Comparison of ENCODE assay signal across 25 mouse cellular contexts in the genomic region with DNA sequence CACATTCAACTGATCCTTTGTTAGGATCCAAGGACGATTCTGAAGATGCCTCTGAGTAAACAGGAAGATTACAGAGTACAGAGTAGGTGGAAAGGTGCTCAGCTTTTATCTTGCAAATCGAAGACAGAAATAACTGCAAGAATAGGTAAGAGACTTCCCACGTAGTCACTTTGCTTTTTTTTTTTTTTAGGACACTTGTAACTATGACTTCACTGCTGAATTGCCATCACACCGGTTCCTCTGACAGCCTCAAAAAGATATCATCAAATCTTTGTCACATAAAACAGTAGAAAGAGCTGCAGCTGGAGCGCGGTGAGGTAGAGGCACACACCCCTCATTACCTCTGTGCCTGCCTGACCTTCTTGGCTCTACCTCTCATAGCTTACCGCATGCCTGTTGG.
A peak's percentile ranks its signal among the peaks of the same experiment; 100 is the strongest.
DNase-seq lines count a peak whose midpoint lies in the region; ATAC-seq and TF ChIP-seq lines count a peak whose summit lies in the region.
"Had no signal": no experiment of that assay in that cellular context is flagged by ENCODE, and none has a peak within 500 bp of the region (broad histone marks: within the 10 kb centered on the region; RNA-seq: fewer than 3 reads in every experiment).

No protein-coding gene starts in this region.

- peak overlapping the region; percentile 51; the same call in 1 of the 2 replicates for H3K4me2 ChIP-seq in liver, embryonic 13.5 days
- no peak overlapping the region for H3K4me2 ChIP-seq in liver, embryonic 11.5 days
- H3K4me2 ChIP-seq: embryonic facial prominence, embryonic 12.5 days; heart, embryonic 13.5 days; hindbrain, embryonic 12.5 days; limb, embryonic 15.5 days; midbrain, embryonic 11.5 days had no signal

- WGBS in liver, embryonic 13.5 days (ENCODE audit: insufficient replicate concordance): 71% methylated on average over 7 of the region's 7 CpGs
- 77% methylated on average over 7 of the region's 7 CpGs for WGBS in liver, embryonic 11.5 days

- 0 out of 2 replicates have a peak, but pooled peaks have one; percentile 10 for TF ChIP-seq EP300 in ES-Bruce4 (IDR thresholded peaks at IDR 0.05; ENCODE audit: insufficient read depth, low read depth, low read length)

- TF ChIP-seq CTCF in ES-Bruce4 (IDR thresholded peaks at IDR 0.05; ENCODE audit: low read depth, low read length): no peak

- H3K4me3 ChIP-seq in liver, embryonic 13.5 days (replicated peaks): no peak overlapping the region
- no peak overlapping the region for H3K4me3 ChIP-seq in liver, embryonic 11.5 days (ENCODE audit: low read depth, low read length)
- no peak overlapping the region for H3K4me3 ChIP-seq in ES-Bruce4 (ENCODE audit: low read depth, low read length)
- H3K4me3 ChIP-seq: embryonic facial prominence, embryonic 12.5 days; heart, embryonic 13.5 days; hindbrain, embryonic 12.5 days; limb, embryonic 15.5 days had no signal

- H3K27ac ChIP-seq in liver, embryonic 13.5 days: no peak overlapping the region; the same call in 1 of the 2 replicates
- no peak overlapping the region for H3K27ac ChIP-seq in liver, embryonic 11.5 days (ENCODE audit: low read depth, low read length)
- H3K27ac ChIP-seq in ES-Bruce4 (ENCODE audit: insufficient read depth, low read length): no peak overlapping the region
- H3K27ac ChIP-seq: embryonic facial prominence, embryonic 12.5 days; heart, embryonic 13.5 days; limb, embryonic 15.5 days had no signal

- H3K27me3 ChIP-seq in liver, embryonic 13.5 days: peaks cover 5% of the 10 kb centered on the region; the same call in 1 of the 2 replicates
- H3K27me3 ChIP-seq in liver, embryonic 11.5 days (replicated peaks; ENCODE audit: control insufficient read depth, insufficient read depth, low read length): no peaks in the 10 kb centered on the region
- peaks cover 6% of the 10 kb centered on the region; the same call in 1 of the 2 replicates for H3K27me3 ChIP-seq in ES-Bruce4 (ENCODE audit: control insufficient read depth, insufficient read depth, low read length, poor library complexity, severe bottlenecking)
- H3K27me3 ChIP-seq: embryonic facial prominence, embryonic 12.5 days; heart, embryonic 13.5 days; hindbrain, embryonic 12.5 days; limb, embryonic 15.5 days had no signal

- intact Hi-C loops in heart, postnatal 10 days (cut with DNase I): no loop called here

- no peak for TF ChIP-seq POLR2A in ES-Bruce4 (IDR thresholded peaks at IDR 0.05; ENCODE audit: insufficient read depth, low read length)

- no peaks in the 10 kb centered on the region for H3K36me3 ChIP-seq in liver, embryonic 13.5 days
- H3K36me3 ChIP-seq in liver, embryonic 11.5 days (ENCODE audit: control insufficient read depth, insufficient read depth, low read length): no peaks in the 10 kb centered on the region
- 0 out of 2 replicates have a peak, but pooled peaks cover 2% of the 10 kb centered on the region for H3K36me3 ChIP-seq in ES-Bruce4 (ENCODE audit: control insufficient read depth, insufficient read depth, low read length, poor library complexity, severe bottlenecking)
- H3K36me3 ChIP-seq: embryonic facial prominence, embryonic 12.5 days; heart, embryonic 13.5 days; hindbrain, embryonic 12.5 days; limb, embryonic 15.5 days had no signal

- H3K9ac ChIP-seq in liver, embryonic 13.5 days: no peak overlapping the region
- no peak overlapping the region for H3K9ac ChIP-seq in liver, embryonic 11.5 days (ENCODE audit: low read depth, low read length)
- no peak overlapping the region for H3K9ac ChIP-seq in ES-Bruce4 (ENCODE audit: low read depth, poor library complexity, severe bottlenecking)
- H3K9ac ChIP-seq: embryonic facial prominence, embryonic 12.5 days; heart, embryonic 13.5 days; hindbrain, embryonic 12.5 days; limb, embryonic 15.5 days had no signal

- ATAC-seq in liver, embryonic 13.5 days (ENCODE audit: low read depth): no peak
- no peak for ATAC-seq in liver, embryonic 11.5 days (replicated peaks; ENCODE audit: low FRiP score)
- ATAC-seq: forebrain, embryonic 14.5 days had no signal

- no peaks in the 10 kb centered on the region for H3K9me3 ChIP-seq in liver, embryonic 13.5 days (replicated peaks)
- no peaks in the 10 kb centered on the region for H3K9me3 ChIP-seq in liver, embryonic 11.5 days (ENCODE audit: control insufficient read depth, low read length)
- peaks cover 20% of the 10 kb centered on the region for H3K9me3 ChIP-seq in ES-Bruce4 (replicated peaks; ENCODE audit: control insufficient read depth, insufficient read depth, low read length, poor library complexity, severe bottlenecking)
- H3K9me3 ChIP-seq: embryonic facial prominence, embryonic 12.5 days; heart, embryonic 13.5 days; hindbrain, embryonic 12.5 days; limb, embryonic 15.5 days had no signal

- H3K4me1 ChIP-seq in liver, embryonic 13.5 days (replicated peaks): peaks cover 49% of the 10 kb centered on the region
- no peaks in the 10 kb centered on the region for H3K4me1 ChIP-seq in liver, embryonic 11.5 days (replicated peaks; ENCODE audit: control insufficient read depth, insufficient read depth, low read length)
- no peaks in the 10 kb centered on the region for H3K4me1 ChIP-seq in ES-Bruce4 (ENCODE audit: control insufficient read depth, insufficient read depth, low read length)
- H3K4me1 ChIP-seq: embryonic facial prominence, embryonic 12.5 days; limb, embryonic 15.5 days had no signal

- no peak for DNase-seq in liver, embryonic 13.5 days
- no peak for DNase-seq in liver, embryonic 11.5 days (ENCODE audit: low spot score)
- DNase-seq in R1 (ENCODE audit: low read depth, low spot score) (peak; percentile 49), adipocyte (ENCODE audit: low spot score) (no peak)
- DNase-seq in thymus, postnatal 14 days: peak; percentile 39
- DNase-seq in cerebellum, postnatal 10 days: no peak
- no peak for DNase-seq in heart, postnatal 10 days
- DNase-seq: adrenal gland, postnatal 36 days; cerebellum, adult 11-12 months; cerebellum, postnatal 25 days; gastrocnemius, postnatal 14 days; heart, adult 18-20 months; kidney, adult 11 months; kidney, postnatal 4 days; layer of hippocampus, adult 9-11 months; left cerebral cortex, postnatal 4 days; lung, adult 18-20 months; lung, postnatal 10 days had no signal

Comparison
In these comparisons a context has a peak if more than half of its experiments do, and no peak if none do; other contexts are left out.
1. DNase-seq: peak in R1 (single experiment) and thymus, postnatal 14 days (single experiment); none in liver, embryonic 13.5 days (single experiment), liver, embryonic 11.5 days (single experiment), cerebellum, postnatal 10 days (0 of 2), heart, postnatal 10 days (0 of 2) and adipocyte (single experiment).